In genomic region chr11:69670786-69671725, GRCm38 (mm10) we compare ENCODE assay signal across 7 mouse cellular contexts. TPM values are rescaled to one million over a fixed set of nuclear protein-coding genes. Genes with fewer than 3 reads are reported as not detected.
DNase-seq lines count a peak whose midpoint lies in the region; ATAC-seq lines count a peak whose summit lies in the region.

No protein-coding gene starts in this region.

- ATAC-seq in intestine, embryonic 15.5 days, result peak; percentile 79

- peak overlapping the region; percentile 77 for H3K4me3 ChIP-seq in intestine, embryonic 15.5 days (replicated peaks)
- H3K4me3 ChIP-seq in midbrain, embryonic 10.5 days, result peak overlapping the region; percentile 91

- intact Hi-C loops in left cerebral cortex, postnatal 25 days (cut with DNase I), result no loop called here

- H3K9me3 ChIP-seq in intestine, embryonic 15.5 days, result no peaks in the 10 kb centered on the region
- no peaks in the 10 kb centered on the region for H3K9me3 ChIP-seq in midbrain, embryonic 10.5 days (replicated peaks)

- peak overlapping the region; percentile 89 for H3K27ac ChIP-seq in intestine, embryonic 15.5 days
- peak overlapping the region; percentile 96 for H3K27ac ChIP-seq in midbrain, embryonic 10.5 days (replicated peaks)

- peaks cover 41% of the 10 kb centered on the region for H3K36me3 ChIP-seq in intestine, embryonic 15.5 days
- peaks cover 87% of the 10 kb centered on the region for H3K36me3 ChIP-seq in midbrain, embryonic 10.5 days

- H3K27me3 ChIP-seq in intestine, embryonic 15.5 days (replicated peaks), result no peaks in the 10 kb centered on the region
- H3K27me3 ChIP-seq in midbrain, embryonic 10.5 days (ENCODE audit: low read depth, poor library complexity, severe bottlenecking), result no peaks in the 10 kb centered on the region

- under 1% methylated on average over 61 of the region's 61 CpGs for WGBS in intestine, embryonic 15.5 days
- WGBS in midbrain, embryonic 10.5 days, result under 1% methylated on average over 61 of the region's 61 CpGs

- peaks cover 12% of the 10 kb centered on the region for H3K4me1 ChIP-seq in intestine, embryonic 15.5 days (replicated peaks)
- peaks cover 31% of the 10 kb centered on the region for H3K4me1 ChIP-seq in midbrain, embryonic 10.5 days

- peak overlapping the region; percentile 97 for H3K9ac ChIP-seq in intestine, embryonic 15.5 days

- DNase-seq in adrenal gland, adult (ENCODE audit: inconsistent age in 2 of 2, low spot score in 1 of 2), result peak; percentile 96 to 99
- DNase-seq in embryo, embryonic 10.5 days (ENCODE audit: low spot score), result peak; percentile 96
- peak; percentile 94 for DNase-seq in gastrocnemius, postnatal 25 days
- DNase-seq in left cerebral cortex, postnatal 25 days (ENCODE audit: low spot score in 2 of 2), result peak; percentile 91 to 95
- peak; percentile 95 for DNase-seq in midbrain, embryonic 10.5 days (ENCODE audit: low spot score)
- DNase-seq in right cerebral cortex, postnatal 4 days, result peak; percentile 96

- H3K4me2 ChIP-seq in intestine, embryonic 15.5 days (replicated peaks), result peak overlapping the region; percentile 56

RNA-seq across cellular contexts. Expression of gene Eif4a1, which starts 1.2 kb away (rescaled TPM):
- total RNA-seq in gastrocnemius, postnatal 25 days (2021), result 100 to 1,000 TPM in 1 of 2 experiments, 10 to 100 TPM in 1; 99.8 to 102 TPM
- polyA plus RNA-seq in intestine, embryonic 15.5 days (2015; fragmentation: Nextera tagmentation; extraction: Ambion mirVana), result 517 and 559 TPM in 2 replicates
- 100 to 1,000 TPM; 323 to 328 TPM for total RNA-seq in left cerebral cortex, postnatal 25 days (2021)
- polyA plus RNA-seq in midbrain, embryonic 10.5 days (2016; fragmentation: Nextera tagmentation; extraction: Ambion mirVana), result 710 and 716 TPM in 2 replicates

RNA-seq across cellular contexts. Expression of gene Cd68, which starts 5.1 kb away (rescaled TPM):
- total RNA-seq in gastrocnemius, postnatal 25 days (2021), result 1 to 10 TPM; 1.3 to 9.1 TPM
- polyA plus RNA-seq in intestine, embryonic 15.5 days (2015; fragmentation: Nextera tagmentation; extraction: Ambion mirVana), result 13.3 and 14.2 TPM in 2 replicates
- 10 to 100 TPM; 17.5 to 19.6 TPM for total RNA-seq in left cerebral cortex, postnatal 25 days (2021)
- 7.0 and 7.4 TPM in 2 replicates for polyA plus RNA-seq in midbrain, embryonic 10.5 days (2016; fragmentation: Nextera tagmentation; extraction: Ambion mirVana)

RNA-seq across cellular contexts. Expression of gene Mpdu1, which starts 8.6 kb away (rescaled TPM):
- 10 to 100 TPM in 1 of 2 experiments, 1 to 10 TPM in 1; 6.6 to 10.0 TPM for total RNA-seq in gastrocnemius, postnatal 25 days (2021)
- polyA plus RNA-seq in intestine, embryonic 15.5 days (2015; fragmentation: Nextera tagmentation; extraction: Ambion mirVana), result 60.9 and 63.4 TPM in 2 replicates
- 10 to 100 TPM; 59.1 to 59.7 TPM for total RNA-seq in left cerebral cortex, postnatal 25 days (2021)
- 85.1 and 86.2 TPM in 2 replicates for polyA plus RNA-seq in midbrain, embryonic 10.5 days (2016; fragmentation: Nextera tagmentation; extraction: Ambion mirVana)

RNA-seq across cellular contexts. Expression of gene Senp3, which starts 10.8 kb away (rescaled TPM):
- total RNA-seq in gastrocnemius, postnatal 25 days (2021), result 10 to 100 TPM; 19.1 to 23.5 TPM
- 62.1 and 63.9 TPM in 2 replicates for polyA plus RNA-seq in intestine, embryonic 15.5 days (2015; fragmentation: Nextera tagmentation; extraction: Ambion mirVana)
- 10 to 100 TPM; 94.3 to 97.5 TPM for total RNA-seq in left cerebral cortex, postnatal 25 days (2021)
- polyA plus RNA-seq in midbrain, embryonic 10.5 days (2016; fragmentation: Nextera tagmentation; extraction: Ambion mirVana), result 112 and 114 TPM in 2 replicates

RNA-seq across cellular contexts. Expression of gene Tnfsf13, which starts 14.5 kb away (rescaled TPM):
- total RNA-seq in gastrocnemius, postnatal 25 days (2021), result 1 to 10 TPM in 1 of 2 experiments, under 1 TPM in 1; 0.67 to 1.5 TPM
- polyA plus RNA-seq in intestine, embryonic 15.5 days (2015; fragmentation: Nextera tagmentation; extraction: Ambion mirVana), result 0.33 and 0.54 TPM in 2 replicates
- 1 to 10 TPM; 2.0 to 2.7 TPM for total RNA-seq in left cerebral cortex, postnatal 25 days (2021)
- 0.11 and 0.30 TPM in 2 replicates for polyA plus RNA-seq in midbrain, embryonic 10.5 days (2016; fragmentation: Nextera tagmentation; extraction: Ambion mirVana)

Comparison
In these comparisons a context has a peak if more than half of its experiments do, and no peak if none do; other contexts are left out.
1. Peak in every context shown above with its lines: DNase-seq, ATAC-seq, H3K4me3 ChIP-seq and H3K27ac ChIP-seq.
2. RNA of gene Mpdu1, which starts 8.6 kb away (total RNA-seq): 59.1 to 59.7 TPM in left cerebral cortex, postnatal 25 days; 6.6 to 10.0 TPM in gastrocnemius, postnatal 25 days; every median in the first group is over 4 times any median in the second.